Mouse (Mus musculus) kidney, adult 2 months (tissue): ENCODE data around the gene Rbpms2.

Experiments used
- CTCF ChIP-seq: fragments of 200-500 bp; conservative IDR thresholded peaks from 2 replicates; pipeline ENCODE4 v1.5.1; 2011; ENCODE audit warnings: low read depth, mild to moderate bottlenecking, control low read depth, low read length, moderate library complexity, mixed read lengths; ENCODE audit not compliant: insufficient read depth, insufficient read length
- POLR2A ChIP-seq: fragments of 200-500 bp; IDR thresholded peaks from one replicate; pipeline ENCODE4 v1.6.1; 2011; ENCODE audit warnings: low read depth, low read length, control low read depth

GRCm38 (mm10) chr9:65619311-65619710, 10.1 kb upstream of the Rbpms2 start:
- no peak for TF ChIP-seq POLR2A
- no peak for TF ChIP-seq CTCF
